Mouse (Mus musculus) cortical plate, adult 2 months (tissue): Measurements from ENCODE around the gene Mib2. TPM values are rescaled to one million over a fixed set of nuclear protein-coding genes. Genes with fewer than 3 reads are reported as not detected.

ENCODE experiments used
- H3K27ac ChIP-seq: fragments of 200-500 bp; 2 replicates; pipeline ENCODE4 v1.5.1; 2012; ENCODE audit warnings: low read length, control low read depth, inconsistent platforms; ENCODE audit not compliant: insufficient read depth
- H3K4me1 ChIP-seq: fragments of 200-500 bp; 2 replicates; pipeline ENCODE4 v1.6.1; 2011; ENCODE audit warnings: low read length; ENCODE audit not compliant: control insufficient read depth, insufficient read depth
- H3K4me3 ChIP-seq: fragments of 200-500 bp; 2 replicates; pipeline ENCODE4 v1.5.1; 2011; ENCODE audit warnings: mild to moderate bottlenecking, low read length, control low read depth; ENCODE audit not compliant: insufficient read depth
- CTCF ChIP-seq: fragments of 200-500 bp; IDR thresholded peaks from 2 replicates; pipeline ENCODE4 v1.5.1; 2011; ENCODE audit warnings: mild to moderate bottlenecking, control low read depth, low read length; ENCODE audit not compliant: insufficient read depth; ENCODE audit errors: extremely low read depth
- POLR2A ChIP-seq: fragments of 200-500 bp; IDR thresholded peaks from 2 replicates; pipeline ENCODE4 v1.6.1; 2011; ENCODE audit warnings: mild to moderate bottlenecking, low read length, control low read depth; ENCODE audit not compliant: insufficient read depth; ENCODE audit errors: extremely low read depth
- polyA plus RNA-seq: library from polyadenylated mRNA; depleted of rRNA; stranded (reverse); fragments of >200 nt; gene quantifications from 2 replicates; pipeline ENCODE4 v1.2.3, GENCODE M21; 2012; rRNA removed

Mib2 gene
- polyA plus RNA-seq, 1 experiment: 153 TPM

- TF ChIP-seq POLR2A (no peak), CTCF (no peak)
- Histone ChIP-seq H3K4me3 (no peak overlapping the region), H3K4me1 (no peaks in the 10 kb centered on the region), H3K27ac (no peak overlapping the region)
These were observed 50.7 kb downstream of the Mib2 start for GRCm38 (mm10) chr4:155618321-155618720.

- no peak overlapping the region for H3K27ac ChIP-seq
- TF ChIP-seq POLR2A: no peak
- TF ChIP-seq CTCF: no peak
- no peaks in the 10 kb centered on the region for H3K4me1 ChIP-seq
- H3K4me3 ChIP-seq: no peak overlapping the region
These were observed 55.7 kb downstream of the Mib2 start for GRCm38 (mm10) chr4:155613264-155613663.

- H3K4me3 ChIP-seq: no peak overlapping the region
- no peaks in the 10 kb centered on the region for H3K4me1 ChIP-seq
- TF ChIP-seq CTCF: no peak
- no peak for TF ChIP-seq POLR2A
- H3K27ac ChIP-seq: no peak overlapping the region
These were observed 57.1 kb downstream of the Mib2 start for GRCm38 (mm10) chr4:155611860-155612259.

- peaks cover 3% of the 10 kb centered on the region; the same call in 1 of the 2 replicates for H3K4me1 ChIP-seq
- TF ChIP-seq CTCF (no peak), POLR2A (no peak)
- no peak overlapping the region for H3K4me3 ChIP-seq
- H3K27ac ChIP-seq: no peak overlapping the region
These were observed 62.2 kb downstream of the Mib2 start for GRCm38 (mm10) chr4:155606825-155607224.

GRCm38 (mm10) chr4:155605132-155605531 is 63.9 kb downstream of the Mib2 start:
- H3K4me3 ChIP-seq: no peak overlapping the region
- TF ChIP-seq POLR2A (no peak), CTCF (no peak)
- no peak overlapping the region for H3K27ac ChIP-seq
- H3K4me1 ChIP-seq: peaks cover 3% of the 10 kb centered on the region; the same call in 1 of the 2 replicates

Other genes starting within 250 kb of the Mib2 start
- 2.1 and 2.7 TPM in 2 replicates for gene Tmem52, start 200.1 kb downstream of the Mib2 start, polyA plus RNA-seq
- gene Gnb1, start 177.8 kb downstream of the Mib2 start, polyA plus RNA-seq: 725 and 733 TPM in 2 replicates
- gene Nadk, start 106.8 kb downstream of the Mib2 start, polyA plus RNA-seq: 66.9 and 70.1 TPM in 2 replicates
- 16.8 and 18.1 TPM in 2 replicates for gene Slc35e2, start 67.8 kb downstream of the Mib2 start, polyA plus RNA-seq
- gene Cdk11b, start 44.3 kb downstream of the Mib2 start, polyA plus RNA-seq: 48.0 and 48.2 TPM in 2 replicates
- gene Gm10563, start 23.8 kb downstream of the Mib2 start, polyA plus RNA-seq: not detected in 2 replicates
- 5.9 and 6.0 TPM in 2 replicates for gene Mmp23, start 15.8 kb downstream of the Mib2 start, polyA plus RNA-seq
- gene Fndc10, start 25.1 kb upstream of the Mib2 start, polyA plus RNA-seq: 42.8 and 45.8 TPM in 2 replicates
- gene Ssu72, start 35.6 kb upstream of the Mib2 start, polyA plus RNA-seq: 131 and 138 TPM in 2 replicates
- 68.5 and 70.6 TPM in 2 replicates for gene Tmem240, start 65.6 kb upstream of the Mib2 start, polyA plus RNA-seq
- gene Atad3a, start 91.9 kb upstream of the Mib2 start, polyA plus RNA-seq: 84.4 and 93.0 TPM in 2 replicates
- gene Vwa1, start 105.5 kb upstream of the Mib2 start, polyA plus RNA-seq: 29.8 and 32.1 TPM in 2 replicates
- gene Tmem88b, start 116.7 kb upstream of the Mib2 start, polyA plus RNA-seq: 39.2 and 50.5 TPM in 2 replicates
- not detected in 2 replicates for gene Ankrd65, start 121.2 kb upstream of the Mib2 start, polyA plus RNA-seq
- 105 and 110 TPM in 2 replicates for gene Mrpl20, start 133.7 kb upstream of the Mib2 start, polyA plus RNA-seq
- gene Ccnl2, start 143.3 kb upstream of the Mib2 start, polyA plus RNA-seq: 112 and 121 TPM in 2 replicates
- 128 and 131 TPM in 2 replicates for gene Aurkaip1, start 162.1 kb upstream of the Mib2 start, polyA plus RNA-seq
- gene Mxra8, start 170.5 kb upstream of the Mib2 start, polyA plus RNA-seq: 14.9 and 15.7 TPM in 2 replicates
- 133 and 145 TPM in 2 replicates for gene Dvl1, start 178.2 kb upstream of the Mib2 start, polyA plus RNA-seq
- gene Tas1r3, start 194.2 kb upstream of the Mib2 start, polyA plus RNA-seq: 0.17 and 0.23 TPM in 2 replicates
- gene Cptp, start 200.2 kb upstream of the Mib2 start, polyA plus RNA-seq: 19.7 and 21.9 TPM in 2 replicates
- 39.4 and 42.5 TPM in 2 replicates for gene Ints11, start 200.3 kb upstream of the Mib2 start, polyA plus RNA-seq
- gene Pusl1, start 222.6 kb upstream of the Mib2 start, polyA plus RNA-seq: 90.6 and 94.2 TPM in 2 replicates
- gene Acap3, start 222.6 kb upstream of the Mib2 start, polyA plus RNA-seq: 136 and 142 TPM in 2 replicates